Mouse (Mus musculus) layer of hippocampus, adult 18-20 months (tissue): ENCODE measurements around the gene Olfr1261. TPM values are rescaled to one million over a fixed set of nuclear protein-coding genes. Genes with fewer than 3 reads are reported as not detected.

ENCODE experiments used
- DNase-seq, 2 experiments: peaks; one replicate each; pipeline ENCODE4 v3.0.0; 2022; ENCODE audit warnings: low spot score in 2 of 2
- long read RNA-seq: library from polyadenylated mRNA; stranded (forward); transcript quantifications from one replicate; pipeline ENCODE4 v2.0.0, GENCODE M21; 2021
- total RNA-seq, 2 experiments: library from RNA; stranded (reverse); gene quantifications; 2 replicates each; pipeline ENCODE4 v1.2.3; 2021

Gene Olfr1261
- not detected for total RNA-seq
- long read RNA-seq = 0 reads

- DNase-seq = no peak
These were observed at the start of gene Olfr1261 for GRCm38 (mm10) chr2:89990921-89991320. TSS of gene Olfr1261 (plus strand) at chr2:89991221.

GRCm38 (mm10) chr2:89948564-89948963 is 42.5 kb upstream of the Olfr1261 start, which contains the start of gene Olfr1259:
TSS of gene Olfr1259 (minus strand) at chr2:89948664.
- no peak for DNase-seq

- peak; percentile 20 to 54 for DNase-seq
These were observed 16.8 kb upstream of the Olfr1261 start, which contains the start of gene Olfr1260 for GRCm38 (mm10) chr2:89974184-89974583. TSS of gene Olfr1260 (plus strand) at chr2:89974340.

DNA sequence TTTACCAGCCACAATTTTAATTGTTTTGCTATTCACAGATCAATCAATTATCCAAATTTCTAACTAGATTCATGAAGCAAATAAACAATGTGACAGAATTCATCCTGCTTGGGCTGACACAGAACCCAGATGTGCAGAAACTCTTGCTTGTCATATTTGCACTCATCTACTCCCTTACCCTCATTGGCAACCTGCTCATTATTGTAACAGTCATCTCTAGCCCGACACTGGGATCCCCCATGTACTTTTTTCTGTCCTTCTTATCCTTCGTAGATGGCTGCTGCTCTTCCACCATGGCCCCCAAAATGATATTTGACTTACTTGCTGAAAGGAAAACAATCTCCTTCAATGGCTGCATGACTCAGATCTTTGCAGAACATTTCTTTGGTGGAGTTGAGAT is 13.3 kb upstream of the Olfr1261 start:
- no peak for DNase-seq

- DNase-seq = no peak
These were observed 8.8 kb downstream of the Olfr1261 start, which contains the start of gene Olfr1262 for GRCm38 (mm10) chr2:89999845-90000244. TSS of gene Olfr1262 (plus strand) at chr2:90000145.

GRCm38 (mm10) chr2:90011831-90012230 is 20.8 kb downstream of the Olfr1261 start, which contains the start of gene Olfr1263:
TSS of gene Olfr1263 (plus strand) at chr2:90012131.
- DNase-seq = no peak

DNA sequence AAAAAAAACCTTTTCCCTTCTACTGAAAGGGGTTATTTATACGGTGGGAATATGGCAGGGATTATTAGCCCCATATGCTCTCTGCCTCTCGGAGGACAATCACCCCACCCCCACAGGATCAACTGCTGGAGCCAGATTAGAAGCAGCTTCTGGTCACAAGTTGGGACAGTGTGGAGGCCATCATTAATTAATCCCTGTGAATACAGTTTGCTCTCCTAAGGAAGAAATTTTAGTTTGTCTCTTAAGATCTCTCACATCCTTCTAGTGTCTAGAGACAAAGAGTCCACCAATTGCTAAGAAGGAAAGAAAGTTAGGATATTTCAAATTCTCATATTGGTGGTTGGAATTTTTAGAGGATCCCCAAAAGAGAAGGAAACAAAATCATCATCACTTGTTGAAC is 34.5 kb downstream of the Olfr1261 start, which contains the start of gene Olfr1264:
TSS of gene Olfr1264 (minus strand) at position 101 of the 400 bp plus-strand sequence.
- DNase-seq = no peak

- no peak for DNase-seq
These were observed 44.0 kb downstream of the Olfr1261 start, which contains the start of gene Olfr1265 for GRCm38 (mm10) chr2:90035037-90035436. TSS of gene Olfr1265 (plus strand) at chr2:90035337.

Other genes starting within 250 kb of the Olfr1261 start
- not detected for gene Olfr1253, start 234.1 kb upstream of the Olfr1261 start, total RNA-seq
- gene Olfr1254, start 197.6 kb upstream of the Olfr1261 start, total RNA-seq = not detected
- gene Olfr1255, start 179.2 kb upstream of the Olfr1261 start, total RNA-seq = not detected
- not detected for gene Olfr1256, start 149.7 kb upstream of the Olfr1261 start, total RNA-seq
- gene Olfr48, start 143.0 kb upstream of the Olfr1261 start, total RNA-seq = not detected
- gene Olfr1257, start 112.8 kb upstream of the Olfr1261 start, total RNA-seq = not detected
- not detected for gene Olfr1258, start 63.9 kb upstream of the Olfr1261 start, total RNA-seq
- not detected for gene Olfr1259, start 42.6 kb upstream of the Olfr1261 start, total RNA-seq
- not detected for gene Olfr1260, start 16.9 kb upstream of the Olfr1261 start, total RNA-seq
- not detected for gene Olfr1262, start 8.9 kb downstream of the Olfr1261 start, total RNA-seq
- gene Olfr1263, start 20.9 kb downstream of the Olfr1261 start, total RNA-seq = not detected
- gene Olfr1264, start 34.4 kb downstream of the Olfr1261 start, total RNA-seq = not detected
- not detected for gene Olfr1265, start 44.1 kb downstream of the Olfr1261 start, total RNA-seq
- gene Olfr140, start 72.4 kb downstream of the Olfr1261 start, total RNA-seq = not detected
- gene Olfr1269, start 130.2 kb downstream of the Olfr1261 start, total RNA-seq = not detected
- not detected for gene Olfr32, start 151.1 kb downstream of the Olfr1261 start, total RNA-seq
- gene Olfr1270, start 161.9 kb downstream of the Olfr1261 start, total RNA-seq = not detected
- gene Olfr1506, start 233.3 kb downstream of the Olfr1261 start, total RNA-seq = not detected